Mouse (Mus musculus) adrenal gland, adult 18-20 months (tissue): ENCODE data around the gene Prkcsh. TPM values are rescaled to one million over a fixed set of nuclear protein-coding genes. Genes with fewer than 3 reads are reported as not detected.

ENCODE experiments used
- DNase-seq, 2 experiments: peaks; one replicate each; pipeline ENCODE4 v3.0.0; 2021 to 2022; ENCODE audit warnings: low spot score in 2 of 2
- total RNA-seq, 2 experiments: library from RNA; stranded (reverse); gene quantifications; 1 replicate in 1 of 2; 2 replicates in 1 of 2; pipeline ENCODE4 v1.2.3; 2021

Gene Prkcsh
- total RNA-seq, 2 experiments from 2014 or later = 132 to 173 TPM

GRCm38 (mm10) chr9:22037826-22038225 is 35.2 kb downstream of the Prkcsh start:
- no peak for DNase-seq

DNA sequence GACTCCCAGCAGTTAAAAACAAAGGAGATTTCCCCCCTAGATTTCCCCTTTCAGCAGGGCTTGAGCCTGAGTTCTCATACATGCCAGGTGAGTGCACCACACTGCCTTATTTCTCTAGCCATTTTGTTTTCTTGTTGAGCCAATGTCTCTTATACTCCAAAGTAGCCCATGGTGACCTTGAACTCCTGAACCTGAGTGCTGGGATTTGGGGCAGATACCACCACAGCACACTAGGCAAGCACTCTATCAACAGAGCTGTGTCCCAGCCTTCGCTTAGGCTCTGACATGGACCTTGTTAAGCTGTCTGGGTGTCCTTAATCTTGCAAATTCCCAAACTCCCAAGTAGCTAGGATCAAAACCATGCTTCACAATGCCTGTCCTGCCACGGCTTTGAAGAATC is 39.2 kb downstream of the Prkcsh start:
- DNase-seq = no peak

DNA sequence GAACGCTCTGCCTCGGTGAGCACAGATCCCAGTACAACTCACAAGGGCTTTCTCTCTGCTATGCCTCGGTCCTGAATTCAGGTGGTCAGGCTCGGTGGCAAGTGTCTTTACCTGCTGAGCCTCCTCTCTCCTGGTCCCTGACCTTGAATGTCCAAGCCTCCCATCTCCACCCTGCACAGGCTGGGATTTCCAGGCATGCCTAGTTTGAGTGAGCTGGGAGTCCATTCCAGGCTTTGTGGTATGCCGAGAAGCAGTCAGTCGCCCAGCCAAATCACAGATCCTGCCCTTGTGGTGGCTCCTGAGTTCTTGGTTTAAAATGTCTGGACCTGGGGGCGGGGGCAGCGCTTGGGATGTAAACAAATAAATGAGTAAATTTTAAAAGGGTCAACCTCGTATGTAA is 44.7 kb downstream of the Prkcsh start:
- no peak for DNase-seq

GRCm38 (mm10) chr9:22049315-22049714 is 46.7 kb downstream of the Prkcsh start:
- DNase-seq = no peak

DNA sequence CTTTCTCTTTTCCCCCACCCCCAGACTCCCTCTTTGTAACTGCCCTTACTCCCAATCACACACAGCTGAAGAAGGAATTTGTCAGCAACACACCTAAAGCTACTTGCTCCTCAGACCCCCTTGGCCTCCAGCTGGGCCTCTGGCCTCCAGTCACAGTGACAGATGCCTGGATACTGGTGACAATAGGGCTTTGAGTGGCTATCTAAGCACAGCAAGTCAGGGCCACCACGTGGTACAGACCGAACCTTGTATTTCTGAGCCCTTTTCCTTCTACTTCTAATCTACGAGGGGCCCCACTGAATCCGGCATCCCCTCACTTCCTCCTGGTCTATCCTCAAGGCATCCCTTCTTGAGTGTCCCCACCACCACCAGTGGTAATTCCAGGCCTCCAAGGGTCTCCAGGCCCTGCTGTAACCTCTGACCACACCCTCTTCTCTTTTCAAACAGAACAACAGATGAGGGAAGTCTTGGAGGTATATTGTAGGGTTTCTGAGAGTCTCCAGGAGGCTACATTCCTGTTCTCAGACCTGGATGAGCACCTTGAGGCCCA is 47.2 kb downstream of the Prkcsh start:
- no peak for DNase-seq

DNA sequence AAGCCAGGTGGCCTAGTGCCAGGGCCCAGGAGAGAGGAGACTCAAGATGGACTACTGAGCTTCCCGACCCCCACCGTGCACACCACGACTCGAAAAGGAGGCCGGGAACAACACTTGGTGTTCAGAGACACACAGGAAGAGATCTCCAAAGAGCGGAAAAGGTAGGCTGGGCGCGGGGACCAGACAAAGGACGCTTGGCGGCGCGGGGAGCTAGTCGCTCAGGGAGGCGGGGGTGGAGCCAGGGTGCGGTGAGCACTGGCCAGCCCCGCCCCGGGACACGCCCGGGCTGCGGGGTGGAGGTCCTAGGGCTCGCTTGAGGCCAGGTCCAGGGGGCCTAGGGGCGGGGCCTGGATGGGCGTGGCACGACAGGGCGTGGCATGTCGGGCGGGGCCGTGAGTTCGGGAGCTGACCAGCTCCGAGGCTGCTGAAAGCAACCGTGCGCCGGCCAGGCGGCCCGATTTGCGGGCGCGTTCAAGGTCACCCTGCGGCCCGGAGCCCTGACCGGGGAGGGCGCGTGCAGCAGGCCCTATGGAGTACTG is 47.8 kb downstream of the Prkcsh start:
- peak; percentile 55 to 63 for DNase-seq

DNA sequence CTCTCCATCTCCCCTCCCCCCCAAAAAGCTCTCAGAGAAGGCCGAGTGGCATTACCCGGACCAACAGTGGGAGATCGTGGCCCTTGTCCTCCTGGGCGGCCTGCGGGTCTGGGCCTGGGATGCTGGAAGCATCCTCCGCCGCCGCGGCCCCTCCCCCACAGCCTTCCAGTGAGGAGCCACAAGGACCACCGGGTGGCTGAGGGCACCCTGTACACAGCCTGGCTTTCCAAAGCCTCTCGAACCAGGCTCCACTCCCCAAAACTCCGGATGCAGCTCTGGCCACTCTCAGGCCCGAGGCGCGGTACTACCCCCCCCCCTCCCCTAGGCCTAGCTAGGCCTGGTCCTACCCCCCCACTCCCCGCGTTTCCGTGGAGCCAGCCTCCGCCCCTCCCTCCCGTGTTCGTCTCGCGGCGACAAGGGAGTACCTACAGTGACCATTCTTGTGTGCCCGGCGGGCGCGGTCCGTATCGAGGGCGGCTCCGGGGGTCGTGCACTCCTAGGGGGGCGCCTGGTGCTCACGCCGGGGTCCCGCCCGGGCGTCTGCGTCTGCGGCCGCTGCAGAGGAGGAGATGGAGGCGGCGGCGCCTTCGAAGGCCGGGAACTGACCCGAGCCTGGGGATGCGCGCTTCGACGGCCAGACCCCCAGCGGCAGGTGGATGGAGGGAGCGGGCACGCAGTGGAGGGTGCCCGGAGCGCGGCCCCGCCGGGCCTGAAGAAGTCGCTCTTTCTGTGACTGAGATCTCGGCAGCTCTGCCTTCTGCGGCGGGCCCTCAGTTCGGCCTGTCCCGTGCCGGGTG is 48.8 kb downstream of the Prkcsh start:
- no peak for DNase-seq

DNA sequence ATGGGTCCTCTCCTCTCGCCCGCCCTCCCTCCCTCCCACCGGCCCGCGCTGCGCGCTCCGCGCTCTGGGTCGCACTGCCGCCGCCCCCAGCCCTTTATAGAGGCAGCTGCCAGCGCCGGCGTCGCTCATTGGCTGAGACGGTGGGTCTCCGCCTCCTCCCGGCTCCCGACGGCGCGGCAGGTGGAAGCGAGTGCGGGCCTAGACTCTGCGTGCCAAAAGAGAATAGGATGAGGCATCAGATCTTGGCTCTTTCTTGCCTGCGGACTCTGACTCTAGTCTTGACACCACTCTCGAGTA is 49.3 kb downstream of the Prkcsh start, which contains the start of gene Elavl3:
Gene Elavl3 (minus strand): TSS at position 66 of the 297 bp plus-strand sequence.
- no peak for DNase-seq

- DNase-seq = no peak
Observed at GRCm38 (mm10) chr9:22053657-22054056, 51.1 kb downstream of the Prkcsh start.

GRCm38 (mm10) chr9:22054411-22055076 is 51.9 kb downstream of the Prkcsh start:
- DNase-seq = peak; percentile 63 to 67

GRCm38 (mm10) chr9:22055713-22056112 is 53.1 kb downstream of the Prkcsh start:
- DNase-seq = no peak

DNA sequence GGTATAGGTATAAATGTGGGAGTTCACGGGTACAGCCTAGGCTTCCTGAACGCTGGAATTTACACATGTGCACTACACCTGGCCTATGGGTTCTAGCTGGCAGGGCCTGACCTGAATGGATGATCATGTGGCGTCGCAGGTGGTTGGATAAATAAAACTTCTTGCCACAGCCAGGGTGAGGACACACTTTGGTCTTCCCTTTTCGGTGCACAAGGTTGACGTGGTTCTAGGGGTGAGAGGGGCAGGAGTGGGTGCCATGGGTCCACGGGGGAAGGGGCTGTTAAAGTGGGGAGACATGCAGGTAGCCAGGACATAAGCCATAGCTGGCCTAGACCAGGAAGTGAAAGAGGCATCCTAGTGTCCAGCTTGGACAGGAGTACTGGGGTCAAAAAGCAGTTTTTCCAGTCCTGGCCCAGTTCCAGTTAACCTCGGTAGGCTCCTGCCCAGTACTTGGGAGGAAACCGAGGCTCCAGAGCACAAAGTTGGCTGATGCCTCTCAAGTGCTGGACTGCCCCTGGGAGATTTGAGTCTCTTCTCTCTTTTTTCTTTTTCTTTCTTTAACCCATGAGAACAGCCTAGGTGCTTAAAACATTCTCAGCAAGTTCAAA is 53.8 kb downstream of the Prkcsh start:
- no peak for DNase-seq

- DNase-seq = no peak
Observed at GRCm38 (mm10) chr9:22057031-22057517, 54.5 kb downstream of the Prkcsh start.

GRCm38 (mm10) chr9:22058011-22058424 is 55.4 kb downstream of the Prkcsh start:
- no peak for DNase-seq

DNA sequence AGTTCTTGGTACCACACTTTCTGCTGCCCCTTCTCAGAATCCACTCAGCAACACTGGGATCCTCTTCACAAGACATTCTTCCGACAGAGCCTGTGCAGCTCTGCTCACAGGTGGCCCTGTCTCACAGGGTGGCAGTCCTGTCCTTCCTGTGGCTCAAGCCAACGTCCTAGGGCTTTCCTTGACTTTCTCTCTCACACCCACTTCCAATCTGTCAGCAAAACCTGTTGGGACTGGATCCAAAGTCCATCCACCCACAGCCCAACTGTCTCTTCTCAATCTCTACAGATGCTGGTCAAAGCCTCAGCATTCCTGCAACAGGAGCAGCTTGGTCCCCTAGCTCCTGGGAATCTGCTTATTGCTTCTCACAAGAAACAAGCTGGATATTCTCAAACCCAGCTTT is 58.7 kb downstream of the Prkcsh start:
- DNase-seq = no peak

Other genes with a start within 250 kb of the Prkcsh start
- gene Spc24, start 242.5 kb upstream of the Prkcsh start, total RNA-seq = 1 to 10 TPM in 1 of 2 experiments, under 1 TPM in 1; 0.56 to 1.1 TPM
- 10 to 100 TPM; 31.1 to 31.3 TPM for gene Kank2, start 204.1 kb upstream of the Prkcsh start, total RNA-seq
- 10 to 100 TPM in 1 of 2 experiments, 1 to 10 TPM in 1; 8.2 to 26.2 TPM for gene Angptl8, start 167.3 kb upstream of the Prkcsh start, total RNA-seq
- 10 to 100 TPM; 29.7 to 36.1 TPM for gene Dock6, start 150.2 kb upstream of the Prkcsh start, total RNA-seq
- gene Rab3d, start 84.6 kb upstream of the Prkcsh start, total RNA-seq = 10 to 100 TPM; 40.6 to 43.4 TPM
- 10 to 100 TPM; 10.7 to 11.2 TPM for gene Ccdc159, start 75.3 kb upstream of the Prkcsh start, total RNA-seq
- gene Tmem205, start 75.2 kb upstream of the Prkcsh start, total RNA-seq = 100 to 1,000 TPM; 280 to 531 TPM
- 10 to 100 TPM; 19.4 to 22.3 TPM for gene Plppr2, start 65.8 kb upstream of the Prkcsh start, total RNA-seq
- gene Swsap1, start 47.1 kb upstream of the Prkcsh start, total RNA-seq = 10 to 100 TPM; 12.3 to 14.2 TPM
- gene Epor, start 39.3 kb upstream of the Prkcsh start, total RNA-seq = 1 to 10 TPM; 1.6 to 2.9 TPM
- gene Rgl3, start 13.4 kb upstream of the Prkcsh start, total RNA-seq = 10 to 100 TPM; 19.2 to 51.9 TPM
- gene Ccdc151, start 172 bp upstream of the Prkcsh start, total RNA-seq = 1 to 10 TPM in 1 of 2 experiments, under 1 TPM in 1; 0.77 to 1.1 TPM
- gene Elavl3, start 49.2 kb downstream of the Prkcsh start, total RNA-seq = 1 to 10 TPM; 2.7 to 2.8 TPM
- gene Gm49318, start 68.5 kb downstream of the Prkcsh start, total RNA-seq = under 1 TPM in 1 of 2 experiments, not detected in 1; 0.61 TPM
- gene Zfp653, start 68.6 kb downstream of the Prkcsh start, total RNA-seq = 1 to 10 TPM; 8.4 to 8.7 TPM
- 10 to 100 TPM; 49.0 to 64.4 TPM for gene Ecsit, start 82.6 kb downstream of the Prkcsh start, total RNA-seq
- 1 to 10 TPM in 1 of 2 experiments, under 1 TPM in 1; 0.99 to 2.7 TPM for gene Cnn1, start 96.4 kb downstream of the Prkcsh start, total RNA-seq
- 10 to 100 TPM; 73.3 to 81.8 TPM for gene Elof1, start 114.4 kb downstream of the Prkcsh start, total RNA-seq
- gene Acp5, start 132.9 kb downstream of the Prkcsh start, total RNA-seq = 10 to 100 TPM; 46.9 to 92.0 TPM
- gene Pigyl, start 154.0 kb downstream of the Prkcsh start, total RNA-seq = 10 to 100 TPM; 42.5 to 44.3 TPM
- gene Zfp872, start 185.3 kb downstream of the Prkcsh start, total RNA-seq = 1 to 10 TPM; 1.8 to 2.0 TPM
- gene Zfp809, start 222.9 kb downstream of the Prkcsh start, total RNA-seq = 10 to 100 TPM; 35.5 to 44.0 TPM